Mouse (Mus musculus): ENCODE data around the gene Eri3.

The Eri3 gene

GRCm38 (mm10) chr4:117550140-117550851, at the start of gene Eri3:
TSS of gene Eri3 (plus strand) at chr4:117550365.
- DNase-seq (ENCODE audit: low spot score in 2 of 2): peak; percentile 97

DNA sequence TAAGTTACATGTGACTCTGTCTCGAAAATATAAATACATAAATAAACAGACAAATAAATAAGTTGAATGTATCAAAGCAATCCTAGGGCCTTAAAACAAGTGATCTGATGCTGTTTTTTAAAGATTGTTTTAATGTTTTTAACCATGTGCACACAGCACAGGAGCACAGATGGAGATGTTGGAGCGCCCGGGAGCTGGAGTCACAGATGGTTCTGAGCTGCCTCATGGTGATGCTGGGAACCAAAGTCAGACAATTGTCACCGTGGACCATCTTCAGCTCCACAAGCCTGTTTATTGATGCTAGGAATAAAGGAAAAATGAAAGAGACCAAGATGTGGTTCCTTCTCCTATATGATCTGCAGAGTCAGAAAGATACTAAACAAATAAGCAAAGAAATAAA, 31.9 kb upstream of the Eri3 start:
- no peak for DNase-seq (ENCODE audit: low spot score in 2 of 2)

DNA sequence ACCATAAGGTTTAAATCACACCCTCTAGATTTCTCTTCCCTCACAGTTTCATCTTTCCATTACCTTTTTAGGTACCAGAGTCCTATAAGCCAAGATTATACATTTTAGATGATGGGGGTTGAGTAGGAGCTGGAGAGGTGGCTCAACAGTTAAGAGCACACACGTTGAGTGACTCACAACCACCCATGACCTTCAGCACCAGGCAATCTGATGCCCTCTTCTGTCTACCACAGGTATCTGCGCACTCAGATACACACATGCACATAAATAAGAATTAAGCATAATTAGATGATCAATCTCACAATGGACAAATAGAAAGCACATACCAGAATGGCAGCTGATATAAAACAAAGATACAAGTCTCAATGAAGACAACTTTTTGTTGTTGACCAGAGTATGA, 28.8 kb upstream of the Eri3 start:
- no peak for DNase-seq (ENCODE audit: low spot score in 2 of 2)

DNA sequence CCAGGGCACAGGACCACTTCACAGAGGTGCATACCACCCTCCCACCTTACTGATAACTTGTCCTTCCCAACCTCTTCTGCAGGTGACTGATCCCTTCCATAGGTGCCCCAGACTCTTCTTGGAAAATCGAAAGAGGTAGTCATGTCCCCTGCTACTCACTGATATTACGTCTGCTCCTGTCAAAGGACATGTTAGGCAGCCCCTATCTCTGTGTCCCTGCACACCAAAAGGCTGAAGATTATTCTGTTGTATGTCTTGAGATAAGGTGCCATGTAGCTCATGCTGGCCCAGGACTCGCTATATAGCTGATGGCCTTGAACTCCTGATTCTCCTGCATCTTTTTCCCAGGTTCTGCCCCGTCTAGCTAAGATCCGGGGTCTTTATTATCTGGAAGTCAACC, 24.2 kb upstream of the Eri3 start:
- DNase-seq (ENCODE audit: low spot score in 2 of 2): no peak

DNA sequence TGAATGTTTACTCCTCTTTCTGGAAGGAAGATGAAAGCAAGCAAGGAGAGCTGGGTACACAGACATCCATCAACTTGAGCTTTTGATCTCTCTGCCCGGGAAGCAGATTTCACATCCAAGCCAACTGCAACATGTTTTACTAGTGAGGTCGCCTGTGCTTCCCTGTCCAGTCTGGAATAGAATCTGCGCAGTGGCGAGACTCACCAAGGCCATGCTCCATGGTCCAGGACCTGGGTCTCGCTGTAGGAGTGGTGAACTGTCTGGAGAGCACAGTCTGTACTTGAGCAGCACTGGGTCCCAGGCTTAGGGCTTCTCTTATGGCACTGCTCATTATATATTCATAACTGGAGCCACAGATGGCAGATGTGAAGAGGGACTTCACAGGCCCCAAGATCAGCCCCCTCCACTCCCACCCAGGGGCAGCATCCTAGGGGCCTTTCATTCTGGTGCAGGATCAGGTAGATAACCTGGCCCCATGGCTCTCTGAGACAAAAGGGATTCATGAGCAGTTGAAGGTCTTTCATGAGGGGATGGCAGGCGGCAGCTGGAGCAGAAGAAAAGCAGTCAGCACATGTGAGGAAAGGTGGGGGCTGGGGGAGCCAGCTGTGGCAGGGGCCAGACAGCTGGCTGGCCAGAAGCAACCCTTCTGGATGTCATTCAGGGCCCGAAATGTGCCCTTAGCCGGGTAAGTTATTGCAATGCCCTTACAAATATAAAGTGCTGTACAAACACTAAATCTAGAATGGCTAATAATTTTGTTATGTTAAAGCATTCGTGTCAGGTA, 22.9 kb upstream of the Eri3 start:
- DNase-seq (ENCODE audit: low spot score in 2 of 2): no peak

DNA sequence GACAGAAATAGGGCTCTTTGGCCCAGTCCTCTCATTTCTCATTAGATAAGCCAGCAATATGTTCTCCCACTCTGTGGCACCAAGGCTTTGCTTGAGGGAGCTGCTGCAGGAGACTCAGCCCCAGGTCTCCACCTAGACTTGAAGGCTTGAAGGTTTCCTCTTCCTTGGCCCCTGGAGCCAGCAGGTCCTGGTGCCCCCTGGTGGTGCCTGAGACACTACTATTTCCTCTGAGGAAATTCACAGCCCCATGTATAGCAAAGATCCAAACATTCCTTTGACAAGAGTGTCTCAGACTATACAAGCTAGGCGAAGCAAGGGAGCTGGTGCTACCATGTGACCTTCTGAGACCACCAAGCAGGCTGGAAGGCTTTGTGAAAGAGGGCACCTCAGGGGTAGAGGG, 22.2 kb upstream of the Eri3 start:
- peak; percentile 14 to 27 for DNase-seq (ENCODE audit: low spot score in 2 of 2)

- DNase-seq (ENCODE audit: low spot score in 2 of 2): no peak
Observed at GRCm38 (mm10) chr4:117529843-117530242, 20.3 kb upstream of the Eri3 start.

GRCm38 (mm10) chr4:117535496-117536200, 14.5 kb upstream of the Eri3 start:
- no peak for DNase-seq (ENCODE audit: low spot score in 2 of 2)

- DNase-seq (ENCODE audit: low spot score in 2 of 2): no peak
Observed at GRCm38 (mm10) chr4:117537002-117537401, 13.2 kb upstream of the Eri3 start.

GRCm38 (mm10) chr4:117539329-117539980, 10.7 kb upstream of the Eri3 start:
- no peak for DNase-seq (ENCODE audit: low spot score in 2 of 2)

- DNase-seq (ENCODE audit: low spot score in 2 of 2): no peak
Observed at GRCm38 (mm10) chr4:117540571-117540970, 9.6 kb upstream of the Eri3 start.

DNA sequence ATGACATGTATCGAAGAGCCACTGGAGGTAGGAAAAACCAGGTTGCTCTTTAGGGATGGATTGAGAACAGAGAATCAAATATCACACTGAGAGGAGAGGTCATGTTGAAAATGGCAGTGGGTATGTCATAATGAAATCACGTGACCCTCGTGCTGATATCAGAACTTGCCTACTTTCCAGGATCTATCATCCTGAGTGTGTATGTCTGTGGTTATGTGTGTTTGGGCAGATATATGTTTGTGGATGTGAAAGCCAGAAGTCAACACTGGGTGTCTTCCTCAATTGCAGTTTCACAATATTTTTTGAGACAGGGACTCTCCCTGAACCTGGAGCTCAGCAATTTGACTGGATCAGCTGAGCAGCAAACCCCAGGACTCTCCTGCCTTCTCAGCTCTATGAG, 4.7 kb upstream of the Eri3 start:
- peak in 1 of 2 experiments; percentile 27 for DNase-seq (ENCODE audit: low spot score in 2 of 2)

DNA sequence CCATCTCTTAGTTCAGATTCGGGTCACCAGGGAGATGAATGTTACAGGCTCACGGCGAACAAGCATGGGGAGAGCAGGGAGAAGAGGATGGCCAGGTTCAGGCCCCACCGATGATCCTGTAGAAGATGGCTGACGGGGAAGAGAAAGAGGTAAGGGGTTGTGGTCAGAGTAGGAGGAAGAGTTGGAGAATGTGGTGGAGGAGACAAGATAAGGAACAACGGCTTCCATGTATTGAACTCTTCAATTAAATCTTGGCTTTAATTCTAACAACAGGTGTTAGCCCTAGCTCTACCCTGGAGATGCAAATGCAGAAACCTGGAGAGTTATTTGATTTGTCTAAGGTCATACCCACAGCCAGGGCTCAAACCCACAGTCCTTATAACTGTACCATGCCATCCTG, 3.5 kb upstream of the Eri3 start:
- no peak for DNase-seq (ENCODE audit: low spot score in 2 of 2)

GRCm38 (mm10) chr4:117549576-117549975, 589 bp upstream of the Eri3 start:
- no peak for DNase-seq (ENCODE audit: low spot score in 2 of 2)

DNA sequence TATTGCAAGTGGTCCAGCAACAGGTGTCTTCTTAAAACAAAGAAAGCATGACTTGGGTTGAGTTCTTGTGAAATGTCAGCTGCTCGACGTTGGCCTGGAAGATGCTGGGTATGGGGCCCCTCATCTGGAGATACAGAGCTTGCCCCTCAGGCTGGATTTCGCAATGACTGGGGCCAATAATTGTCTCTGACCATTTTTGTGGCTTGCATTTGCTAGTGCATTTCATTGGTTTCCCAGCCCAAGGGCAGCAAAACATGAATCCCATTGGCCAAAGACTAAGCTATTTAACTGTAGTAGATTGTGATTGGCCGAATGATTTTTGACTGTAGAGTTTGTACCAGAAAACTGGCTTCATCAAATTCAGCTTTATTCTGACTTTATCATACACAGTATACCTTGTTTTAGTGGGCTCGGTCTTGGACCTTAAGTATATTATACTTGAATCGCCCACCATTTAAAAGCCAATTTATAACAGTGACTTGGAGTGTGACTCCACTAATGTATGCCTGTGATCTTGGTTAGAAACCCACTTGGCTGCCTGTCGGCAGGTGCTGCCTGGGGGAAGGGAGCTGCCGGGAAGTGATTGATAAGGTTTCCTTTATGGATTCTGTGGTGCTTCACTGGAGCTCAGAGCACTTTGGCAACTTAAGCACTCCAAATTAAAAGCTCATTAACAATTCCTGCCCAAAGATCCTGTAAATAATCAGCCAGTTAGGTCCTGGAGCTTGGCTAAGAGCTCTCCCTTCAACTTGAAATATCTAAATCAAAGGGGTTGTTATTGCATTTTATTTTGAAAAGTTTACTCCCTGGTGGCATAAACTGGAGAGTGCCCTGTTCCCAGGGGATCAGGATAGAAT, 1.2 kb downstream of the Eri3 start:
- DNase-seq (ENCODE audit: low spot score in 2 of 2): no peak

DNA sequence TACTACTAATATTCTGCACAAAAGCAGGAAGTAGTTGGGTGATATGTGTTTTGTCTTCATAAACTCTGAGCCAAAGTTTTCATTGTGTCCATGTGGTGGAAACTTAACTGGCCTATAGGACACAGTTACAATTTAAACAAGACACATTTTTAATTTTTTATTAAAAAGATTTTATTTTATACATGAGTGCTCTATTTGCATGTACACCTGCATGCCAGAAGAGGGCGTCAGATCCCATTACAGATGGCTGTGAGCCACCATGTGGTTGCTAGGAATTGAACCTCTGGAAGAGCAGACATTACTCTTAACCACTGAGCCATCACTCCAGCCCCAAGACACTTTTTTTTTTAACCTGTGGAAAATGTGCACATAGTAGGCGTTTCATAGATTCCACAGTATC, 5.3 kb downstream of the Eri3 start:
- DNase-seq (ENCODE audit: low spot score in 2 of 2): no peak

DNA sequence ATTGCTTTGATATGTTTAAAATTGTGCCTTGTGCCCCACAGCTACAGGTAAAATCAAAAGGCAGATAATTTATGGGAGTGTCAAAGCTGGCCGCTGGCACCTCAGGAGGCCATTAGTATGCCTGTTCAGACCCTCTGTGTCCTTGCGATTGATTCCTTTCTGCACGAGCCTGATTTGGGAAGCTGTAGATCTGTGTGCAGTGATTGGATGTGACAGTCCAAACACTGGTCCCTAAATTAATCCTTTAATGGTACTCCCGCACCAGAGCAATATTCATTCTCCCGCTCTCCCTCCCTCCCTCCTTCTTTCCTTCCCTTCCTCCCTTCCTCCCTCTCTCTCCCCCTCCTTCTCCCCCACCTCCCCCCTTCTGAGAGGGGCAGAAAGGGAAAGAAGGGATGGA, 6.2 kb downstream of the Eri3 start:
- no peak for DNase-seq (ENCODE audit: low spot score in 2 of 2)

GRCm38 (mm10) chr4:117557068-117557645, 7.0 kb downstream of the Eri3 start:
- no peak for DNase-seq (ENCODE audit: low spot score in 2 of 2)

GRCm38 (mm10) chr4:117563967-117564366, 13.8 kb downstream of the Eri3 start:
- no peak for DNase-seq (ENCODE audit: low spot score in 2 of 2)

DNA sequence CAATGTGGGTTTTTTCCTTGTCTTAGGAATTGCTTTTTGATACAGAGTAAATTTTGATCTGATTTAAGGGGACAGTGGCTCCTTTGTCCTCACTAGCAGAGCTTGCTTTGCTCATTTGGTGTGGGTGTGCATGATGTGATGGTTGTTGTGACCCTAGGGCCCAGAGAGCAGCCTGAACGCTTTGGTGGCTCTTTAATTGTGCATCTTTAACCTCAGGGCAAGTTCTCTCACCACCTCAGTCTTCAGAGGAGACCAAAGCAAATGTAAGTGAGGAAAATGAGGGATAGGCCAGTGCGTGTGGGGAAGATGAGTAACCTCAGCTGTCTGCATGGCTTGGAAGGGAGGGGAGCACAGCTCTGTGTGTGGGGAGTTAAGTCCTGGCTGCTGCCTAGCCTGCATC, 18.7 kb downstream of the Eri3 start:
- no peak for DNase-seq (ENCODE audit: low spot score in 2 of 2)

DNA sequence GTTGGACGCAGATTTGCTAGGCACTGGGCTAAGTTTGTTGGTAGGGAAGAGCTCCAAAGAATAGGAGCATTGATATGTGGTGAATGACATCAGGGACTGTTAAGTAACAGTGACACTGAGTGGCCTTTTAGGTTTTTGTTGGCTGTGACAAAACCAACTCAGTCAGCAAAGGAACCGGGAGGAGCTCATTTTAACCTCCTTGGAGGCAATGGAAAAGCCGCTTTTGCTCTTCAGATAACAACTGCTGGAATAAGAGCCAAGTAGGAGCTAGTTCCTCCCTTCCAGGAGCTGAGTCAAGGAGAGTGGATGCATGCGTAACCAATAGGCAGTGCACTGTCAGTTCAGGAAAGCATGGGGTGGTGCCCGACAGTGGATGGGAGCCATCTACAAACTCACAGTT, 20.8 kb downstream of the Eri3 start:
- DNase-seq (ENCODE audit: low spot score in 2 of 2): no peak

Measured in spleen, postnatal 36 days (tissue).